Mouse (Mus musculus) CH12.LX (cell line): ENCODE results near the gene Vdac1.

Source experiments
- CHD2 ChIP-seq: IDR thresholded peaks from 2 replicates; pipeline ENCODE4 v1.6.1; 2011; ENCODE audit warnings: low read length, improper control_type of control experiment
- CTCF ChIP-seq, 2 experiments: IDR thresholded peaks in 1 of 2; conservative IDR thresholded peaks in 1 of 2; 2 replicates each; pipeline ENCODE4 v1.5.1; 2011 to 2012; ENCODE audit warnings: low read depth in 2 of 2, low read length in 2 of 2, improper control_type of control experiment in 1 of 2, inconsistent platforms in 1 of 2, mild to moderate bottlenecking in 1 of 2, moderate library complexity in 1 of 2
- EP300 ChIP-seq: IDR thresholded peaks from 2 replicates; pipeline ENCODE4 v1.6.1; 2011; ENCODE audit warnings: low read length, improper control_type of control experiment
- HCFC1 ChIP-seq: IDR thresholded peaks from 2 replicates; pipeline ENCODE4 v1.6.1; 2012; ENCODE audit warnings: low read depth, mild to moderate bottlenecking, inconsistent platforms, low read length, improper control_type of control experiment
- JUN ChIP-seq: IDR thresholded peaks from 2 replicates; pipeline ENCODE4 v1.6.1; 2011; ENCODE audit warnings: low read depth, mild to moderate bottlenecking, low read length, improper control_type of control experiment, moderate library complexity; ENCODE audit not compliant: insufficient read depth
- MAX ChIP-seq: IDR thresholded peaks from 2 replicates; pipeline ENCODE4 v1.6.1; 2011; ENCODE audit warnings: low read length, improper control_type of control experiment
- POLR2A ChIP-seq: IDR thresholded peaks from 2 replicates; pipeline ENCODE4 v1.6.1; 2011; ENCODE audit warnings: low read depth, mild to moderate bottlenecking, improper control_type of control experiment, low read length
- TBP ChIP-seq: conservative IDR thresholded peaks from 2 replicates; pipeline ENCODE4 v1.6.1; 2011; ENCODE audit warnings: low read depth, low read length, improper control_type of control experiment
- TCF12 ChIP-seq: IDR thresholded peaks from 2 replicates; pipeline ENCODE4 v1.6.1; 2014; ENCODE audit warnings: low read depth, mild to moderate bottlenecking, inconsistent platforms, low read length, improper control_type of control experiment
- ZC3H11A ChIP-seq: IDR thresholded peaks from 2 replicates; pipeline ENCODE4 v1.6.1; 2012; ENCODE audit warnings: low read depth, mild to moderate bottlenecking, inconsistent platforms, low read length, improper control_type of control experiment
- ZMIZ1 ChIP-seq: IDR thresholded peaks from 2 replicates; pipeline ENCODE4 v1.6.1; 2012; ENCODE audit warnings: low read depth, mild to moderate bottlenecking, inconsistent platforms, low read length, improper control_type of control experiment

GRCm38 (mm10) chr11:52359686-52360470 is 782 bp upstream of the Vdac1 start:
- TF ChIP-seq POLR2A (no peak), CTCF (conservative IDR thresholded peaks at IDR 0.05 in 1 of 2, IDR thresholded peaks at IDR 0.05 in 1 of 2; ENCODE audit: low read depth in 2 of 2, low read length in 2 of 2) (no peak), CHD2 (no peak), TBP (no peak), EP300 (0 out of 2 replicates have a peak, but pooled peaks have one; percentile 28), MAX (peak; percentile 96), JUN (no peak), ZMIZ1 (no peak), ZC3H11A (no peak), TCF12 (no peak), HCFC1 (no peak)
